Mouse (Mus musculus) lung, embryonic 16.5 days (tissue): Measurements from ENCODE around the gene Gm26602. TPM values are rescaled to one million over a fixed set of nuclear protein-coding genes. Genes with fewer than 3 reads are reported as not detected.
A peak's percentile ranks its signal among the peaks of the same experiment; 100 is the strongest.
"Not testable (repeated sequence)": the region's sequence is repeated elsewhere in the genome, so short reads cannot be mapped to it uniquely, and the experiment has no call there.

Source experiments
- ATAC-seq: fragments of 200-750 bp; cut with Nextera tagmentation; 2 replicates; pipeline ENCODE4 v1.8.0; 2017; ENCODE audit warnings: low read depth, mild to moderate bottlenecking, moderate library complexity
- H3K27ac ChIP-seq: fragments of 300-500 bp; sonication (generic); 2 replicates; pipeline ENCODE4 v1.5.1; 2014; ENCODE audit warnings: mild to moderate bottlenecking, control low read depth, low read length
- H3K27me3 ChIP-seq: fragments of 300-500 bp; sonication (generic); 2 replicates; pipeline ENCODE4 v1.6.1; 2014; ENCODE audit warnings: low read depth, low read length, mixed read lengths; ENCODE audit not compliant: control insufficient read depth, insufficient read depth
- H3K36me3 ChIP-seq: fragments of 300-500 bp; sonication (generic); 2 replicates; pipeline ENCODE4 v1.6.1; 2014; ENCODE audit warnings: low read length; ENCODE audit not compliant: control insufficient read depth, insufficient read depth
- H3K4me1 ChIP-seq: fragments of 300-500 bp; sonication (generic); replicated peaks from 2 replicates; pipeline ENCODE4 v1.6.1; 2014; ENCODE audit warnings: low read length, mixed read lengths; ENCODE audit not compliant: control insufficient read depth, insufficient read depth
- H3K4me2 ChIP-seq: fragments of 300-500 bp; sonication (generic); 2 replicates; pipeline ENCODE4 v1.6.1; 2014; ENCODE audit warnings: low read depth, low read length, control low read depth
- H3K4me3 ChIP-seq: fragments of 300-500 bp; sonication (generic); 2 replicates; pipeline ENCODE4 v1.5.1; 2014; ENCODE audit warnings: mild to moderate bottlenecking, low read length, control low read depth
- H3K9ac ChIP-seq: fragments of 300-500 bp; sonication (generic); 2 replicates; pipeline ENCODE4 v1.6.1; 2014; ENCODE audit warnings: low read length, control low read depth
- H3K9me3 ChIP-seq: fragments of 300-500 bp; sonication (generic); 2 replicates; pipeline ENCODE4 v1.6.1; 2016; ENCODE audit warnings: low read length; ENCODE audit not compliant: control insufficient read depth
- WGBS: fragments of 180-500 bp; shearing (Covaris S2); extraction: QIAGEN DNeasy Blood & Tissue Kit; methylation state at CpG from one replicate; pipeline ENCODE4 v1.1.7; 2014; 5-methylcytosine and 5-hydroxymethylcytosine counted together
- polyA plus RNA-seq: library from polyadenylated mRNA; unstranded; fragments of >200 nt; fragmentation: Nextera tagmentation; extraction: Ambion mirVana; gene quantifications from 2 replicates; pipeline ENCODE4 v1.2.1, GENCODE M21; 2015

Gm26602 gene
- polyA plus RNA-seq, 1 experiment from 2014 or later: 12.8 TPM

DNA sequence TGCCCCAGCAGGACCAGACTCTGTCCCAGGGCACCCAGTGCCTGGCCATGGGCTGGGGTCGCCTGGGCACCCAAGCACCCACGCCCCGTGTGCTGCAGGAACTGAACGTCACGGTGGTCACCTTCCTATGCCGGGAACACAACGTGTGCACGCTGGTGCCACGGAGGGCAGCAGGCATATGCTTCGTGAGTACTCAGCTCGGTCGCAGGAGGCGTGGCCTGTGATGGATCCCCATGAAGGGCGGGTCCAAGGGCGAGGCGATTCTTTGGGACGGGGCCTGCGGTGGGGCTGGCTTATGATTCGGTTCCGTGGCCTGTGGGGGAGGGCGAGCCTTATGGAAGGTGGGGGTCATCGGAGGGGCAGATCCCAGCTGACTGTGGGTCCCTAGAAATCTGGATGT, 28.7 kb upstream of the Gm26602 start:
- H3K27me3 ChIP-seq: peaks cover 3% of the 10 kb centered on the region
- no peak overlapping the region for H3K27ac ChIP-seq
- peak overlapping the region; percentile 30 for H3K4me3 ChIP-seq
- ATAC-seq: peak; percentile 10; the same call in 1 of the 2 replicates
- H3K4me1 ChIP-seq: peaks cover 13% of the 10 kb centered on the region
- 4% methylated on average over 22 of the region's 22 CpGs for WGBS
- H3K36me3 ChIP-seq: no peaks in the 10 kb centered on the region
- H3K9me3 ChIP-seq: no peaks in the 10 kb centered on the region
- peak overlapping the region; percentile 51 for H3K4me2 ChIP-seq
- H3K9ac ChIP-seq: 0 out of 2 replicates have a peak overlapping the region, but pooled peaks have one; percentile 39

DNA sequence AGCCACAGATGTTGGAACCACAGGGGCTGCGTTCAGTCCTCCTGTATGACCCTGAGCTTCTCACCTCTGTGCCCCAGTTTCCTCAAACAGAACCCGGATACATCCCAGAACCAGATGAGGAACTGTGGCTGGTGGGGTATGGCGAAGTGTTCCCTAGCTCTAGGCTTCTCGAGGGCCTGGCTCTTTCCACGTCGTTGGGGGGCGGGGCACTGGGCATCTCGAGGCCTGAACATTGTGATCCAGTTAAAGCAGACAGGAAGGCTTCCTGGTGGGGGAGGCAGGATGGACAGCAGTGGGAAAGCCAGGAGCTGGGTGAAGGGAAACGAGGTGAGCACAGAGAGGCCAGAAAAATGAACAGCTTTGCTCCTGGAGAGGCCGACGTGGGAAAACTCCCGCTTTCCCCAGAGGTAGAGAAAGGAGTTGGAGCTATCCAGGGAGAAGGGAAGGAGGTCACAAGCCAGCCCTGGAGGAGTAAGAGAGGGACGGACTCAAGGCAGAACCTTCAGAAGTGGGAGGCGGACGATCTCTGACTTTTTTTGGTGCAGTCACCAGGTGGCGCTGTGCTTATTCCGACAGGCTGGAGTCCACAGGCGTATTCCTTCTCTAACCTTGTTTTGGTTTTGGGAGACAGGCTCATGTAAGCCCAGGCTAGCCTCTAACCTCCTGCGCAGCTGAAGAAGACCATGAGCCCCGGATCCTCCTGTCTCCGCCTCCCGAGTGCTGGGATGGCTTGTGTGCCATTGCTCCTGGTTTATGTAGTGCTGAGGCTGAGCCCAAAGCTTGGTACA, 27.2 kb upstream of the Gm26602 start:
- Histone ChIP-seq H3K27ac (no peak overlapping the region), H3K4me3 (no peak overlapping the region), H3K9ac (no peak overlapping the region), H3K4me1 (peaks cover 12% of the 10 kb centered on the region), H3K9me3 (no peaks in the 10 kb centered on the region), H3K4me2 (peak overlapping the region; percentile 12; the same call in 1 of the 2 replicates), H3K36me3 (no peaks in the 10 kb centered on the region), H3K27me3 (peaks cover 3% of the 10 kb centered on the region)
- 15% methylated on average over 22 of the region's 22 CpGs for WGBS
- peak; percentile 41; the same call in 1 of the 2 replicates for ATAC-seq

DNA sequence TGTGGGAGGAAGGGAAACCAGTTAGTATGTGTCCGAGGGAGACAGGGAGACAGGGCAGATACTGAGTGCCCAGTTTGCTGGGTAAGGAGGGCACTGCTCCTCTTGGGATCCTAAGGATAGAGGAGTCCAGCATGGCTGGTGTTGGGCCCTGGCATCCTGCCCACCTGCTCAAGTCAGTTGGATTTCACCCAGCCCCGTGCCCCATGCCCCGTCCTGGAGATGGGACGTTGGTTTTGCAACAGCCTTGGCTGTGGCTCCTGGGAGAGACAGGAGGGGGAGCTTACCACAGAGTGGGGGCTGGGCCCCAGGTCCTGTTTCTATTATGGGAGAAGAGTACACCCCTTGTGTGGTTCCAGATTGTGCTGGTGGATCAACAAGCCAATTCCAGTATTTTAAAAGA, 26.2 kb upstream of the Gm26602 start:
- H3K9ac ChIP-seq: peak overlapping the region; percentile 32; the same call in 1 of the 2 replicates
- 33% methylated on average over 4 of the region's 4 CpGs for WGBS
- ATAC-seq: no peak
- no peaks in the 10 kb centered on the region for H3K36me3 ChIP-seq
- H3K4me1 ChIP-seq: peaks cover 12% of the 10 kb centered on the region
- H3K9me3 ChIP-seq: no peaks in the 10 kb centered on the region
- H3K4me2 ChIP-seq: no peak overlapping the region
- no peak overlapping the region for H3K4me3 ChIP-seq
- H3K27ac ChIP-seq: no peak overlapping the region
- H3K27me3 ChIP-seq: peaks cover 3% of the 10 kb centered on the region

DNA sequence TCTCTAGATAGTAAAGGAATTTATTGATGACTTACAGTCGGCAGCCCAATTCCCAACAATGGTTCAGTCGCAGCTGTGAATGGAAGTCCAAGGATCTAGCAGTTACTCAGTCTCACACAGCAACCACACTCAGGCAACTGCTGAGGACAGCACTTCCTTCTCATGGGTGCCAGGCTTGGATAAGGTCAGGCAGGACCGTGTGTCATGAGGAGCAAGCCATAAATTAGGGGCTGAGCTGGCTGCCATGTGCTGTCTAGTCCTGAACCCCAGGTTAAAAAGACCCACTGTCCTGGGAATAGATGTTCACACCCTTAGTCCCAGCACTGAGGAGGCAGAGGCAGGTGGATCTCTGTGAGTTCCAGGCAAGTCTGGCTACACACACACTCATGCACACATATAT, 25.7 kb upstream of the Gm26602 start:
- not testable (repeated sequence) for ATAC-seq
- 55% methylated on average over 2 of the region's 3 CpGs for WGBS

DNA sequence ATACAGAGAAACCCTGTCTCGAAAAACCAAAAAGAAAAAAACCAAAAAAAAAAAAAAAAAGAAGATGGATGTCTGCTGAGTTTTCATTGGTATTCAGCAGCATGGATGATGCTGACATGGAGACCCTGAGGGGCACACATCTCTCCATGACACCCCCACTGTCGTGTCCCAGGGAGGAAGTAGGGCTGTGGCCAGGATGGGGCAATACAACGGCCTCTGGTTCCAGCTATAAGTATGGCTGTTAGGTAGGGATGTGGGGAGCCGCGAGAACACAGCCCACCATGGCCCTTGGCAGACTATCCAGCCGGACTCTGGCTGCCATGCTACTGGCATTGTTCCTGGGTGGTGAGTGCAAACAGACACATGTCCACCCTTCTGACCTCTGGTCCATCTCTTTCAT, 24.6 kb upstream of the Gm26602 start, which contains the start of gene Elane:
Gene Elane (plus strand): TSS at position 194 of the 400 bp plus-strand sequence.
- Histone ChIP-seq H3K36me3 (no peaks in the 10 kb centered on the region), H3K4me2 (no peak within 1 kb of the TSS), H3K9ac (no peak within 1 kb of the TSS), H3K27me3 (peaks cover 3% of the 10 kb centered on the region), H3K27ac (no peak within 1 kb of the TSS), H3K4me1 (peaks cover 10% of the 10 kb centered on the region), H3K4me3 (no peak within 1 kb of the TSS), H3K9me3 (no peaks in the 10 kb centered on the region)
- ATAC-seq: no peak
- WGBS: 71% methylated on average over 6 of the region's 6 CpGs

More for the DNA sequence above, 25.7 kb upstream of the Gm26602 start:
- not testable (repeated sequence) for H3K9me3 ChIP-seq, H3K27me3 ChIP-seq, H3K4me1 ChIP-seq, H3K4me2 ChIP-seq, H3K9ac ChIP-seq, H3K4me3 ChIP-seq, H3K36me3 ChIP-seq, H3K27ac ChIP-seq

DNA sequence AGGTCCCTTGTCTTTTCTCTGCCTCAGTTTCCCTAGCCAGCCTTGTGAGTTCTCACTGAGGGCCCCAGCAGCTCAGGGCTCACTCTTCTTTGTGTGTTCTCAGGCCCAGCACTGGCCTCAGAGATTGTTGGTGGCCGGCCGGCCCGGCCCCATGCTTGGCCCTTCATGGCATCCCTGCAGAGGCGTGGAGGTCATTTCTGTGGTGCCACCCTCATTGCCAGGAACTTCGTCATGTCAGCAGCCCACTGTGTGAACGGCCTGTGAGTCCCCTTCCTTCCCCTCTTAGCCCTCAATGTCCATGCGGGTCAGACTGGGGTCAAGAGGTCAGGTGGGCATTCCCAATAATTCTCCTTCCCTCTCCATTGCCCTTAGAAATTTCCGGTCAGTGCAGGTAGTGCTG, 24.0 kb upstream of the Gm26602 start:
- no peak for ATAC-seq
- Histone ChIP-seq H3K27ac (no peak overlapping the region), H3K27me3 (peaks cover 3% of the 10 kb centered on the region), H3K9ac (no peak overlapping the region), H3K9me3 (no peaks in the 10 kb centered on the region), H3K4me3 (no peak overlapping the region), H3K36me3 (no peaks in the 10 kb centered on the region), H3K4me1 (peaks cover 10% of the 10 kb centered on the region), H3K4me2 (no peak overlapping the region)
- 79% methylated on average over 8 of the region's 8 CpGs for WGBS

DNA sequence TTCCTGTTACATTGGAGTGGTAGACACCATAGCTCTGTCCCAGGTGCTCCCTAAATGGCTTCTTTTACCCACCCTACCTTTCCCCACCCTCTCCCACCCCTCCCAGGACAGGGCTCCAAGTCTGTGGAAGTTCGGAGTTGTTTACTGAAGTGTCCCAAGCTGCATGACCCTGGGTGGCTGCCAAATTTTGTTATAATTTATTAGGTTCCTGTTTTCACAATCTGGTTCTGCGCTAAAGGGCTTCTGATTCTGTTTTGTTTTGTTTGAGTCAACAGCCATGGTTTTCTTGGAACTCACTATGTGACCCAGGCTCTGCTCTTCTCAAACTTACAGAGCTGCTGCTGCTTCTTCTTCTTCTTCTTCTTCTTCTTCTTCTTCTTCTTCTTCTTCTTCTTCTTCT, 21.3 kb upstream of the Gm26602 start:
- ATAC-seq: no peak
- Histone ChIP-seq H3K9me3 (no peaks in the 10 kb centered on the region), H3K27ac (no peak overlapping the region), H3K4me3 (no peak overlapping the region), H3K4me2 (no peak overlapping the region), H3K4me1 (peaks cover 2% of the 10 kb centered on the region; the same call in 1 of the 2 replicates), H3K27me3 (no peaks in the 10 kb centered on the region), H3K9ac (no peak overlapping the region), H3K36me3 (no peaks in the 10 kb centered on the region; the same call in 1 of the 2 replicates)
- 21% methylated on average over 2 of the region's 2 CpGs for WGBS

DNA sequence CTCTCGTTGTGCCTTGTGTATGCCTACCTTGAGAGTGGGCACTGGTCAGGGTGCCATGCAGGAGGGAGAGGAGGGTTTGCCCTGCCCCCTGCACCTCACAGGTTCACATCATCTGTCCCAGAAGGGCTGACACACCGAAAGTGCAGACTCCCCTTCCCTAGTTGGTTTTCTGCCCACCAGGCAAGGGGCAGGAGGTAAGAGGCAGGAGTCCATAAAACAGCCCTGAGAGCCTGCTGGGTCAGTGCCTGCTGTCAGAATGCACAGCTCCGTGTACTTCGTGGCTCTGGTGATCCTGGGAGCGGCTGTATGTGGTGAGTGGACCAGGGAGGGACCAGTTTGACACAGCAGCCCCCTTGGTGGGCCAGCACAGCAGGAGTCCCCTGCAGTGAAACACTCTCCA, 20.0 kb upstream of the Gm26602 start, which contains the start of gene Cfd:
Gene Cfd (plus strand): TSS at position 184 of the 400 bp plus-strand sequence.
- Histone ChIP-seq H3K4me1 (no peaks in the 10 kb centered on the region), H3K27me3 (no peaks in the 10 kb centered on the region), H3K9me3 (no peaks in the 10 kb centered on the region), H3K36me3 (peaks cover 2% of the 10 kb centered on the region), H3K4me3 (no peak within 1 kb of the TSS), H3K9ac (no peak within 1 kb of the TSS), H3K27ac (no peak within 1 kb of the TSS), H3K4me2 (no peak within 1 kb of the TSS)
- WGBS: 35% methylated on average over 5 of the region's 5 CpGs
- ATAC-seq: no peak

DNA sequence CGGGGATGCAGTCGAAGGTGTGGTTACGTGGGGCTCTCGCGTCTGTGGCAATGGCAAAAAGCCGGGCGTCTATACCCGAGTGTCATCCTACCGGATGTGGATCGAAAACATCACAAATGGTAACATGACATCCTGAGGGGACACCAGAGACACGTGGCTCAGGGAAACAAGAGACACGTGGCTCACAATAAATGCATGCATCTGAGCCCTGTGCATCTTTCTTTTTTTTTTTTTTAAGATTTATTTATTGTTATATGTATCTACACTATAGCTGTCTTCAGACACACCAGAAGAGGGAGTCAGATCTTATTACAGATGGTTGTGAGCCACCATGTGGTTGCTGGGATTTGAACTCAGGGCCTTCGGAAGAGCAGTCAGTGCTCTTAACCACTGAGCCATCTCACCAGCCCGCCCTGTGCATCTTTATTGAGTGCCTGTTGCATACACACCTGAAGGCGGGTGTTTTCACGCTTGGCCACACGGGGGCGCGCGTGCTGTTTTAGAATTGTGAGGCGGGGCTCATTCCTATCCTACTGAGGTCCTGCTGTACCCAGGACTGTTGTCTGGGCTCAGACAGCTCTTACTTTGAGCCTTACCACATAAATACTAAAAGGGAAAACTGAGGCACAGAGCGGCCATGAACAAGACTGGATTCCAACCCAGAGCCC, 18.1 kb upstream of the Gm26602 start:
- peak; percentile 51 for ATAC-seq
- H3K36me3 ChIP-seq, H3K4me3 ChIP-seq, H3K9me3 ChIP-seq, H3K4me1 ChIP-seq, H3K9ac ChIP-seq, H3K27ac ChIP-seq, H3K4me2 ChIP-seq, H3K27me3 ChIP-seq: not testable (repeated sequence)
- WGBS: 41% methylated on average over 22 of the region's 22 CpGs
